Mouse (Mus musculus) neural tube, embryonic 12.5 days (tissue): Measurements from ENCODE around the gene Gli1. TPM values are rescaled to one million over a fixed set of nuclear protein-coding genes. Genes with fewer than 3 reads are reported as not detected.
"Not testable (repeated sequence)": the region's sequence is repeated elsewhere in the genome, so short reads cannot be mapped to it uniquely, and the experiment has no call there.

Experiments used
- ATAC-seq: fragments of 200-750 bp; cut with Nextera tagmentation; 2 replicates; pipeline ENCODE4 v1.8.0; 2017; ENCODE audit warnings: low read depth, mild to moderate bottlenecking, moderate TSS enrichment, moderate library complexity; ENCODE audit not compliant: low FRiP score
- H3K27ac ChIP-seq: fragments of 300-500 bp; sonication (generic); 2 replicates; pipeline ENCODE4 v1.5.1; 2016
- H3K27me3 ChIP-seq: fragments of 300-500 bp; sonication (generic); replicated peaks from 2 replicates; pipeline ENCODE4 v1.6.1; 2016; ENCODE audit warnings: mild to moderate bottlenecking
- H3K36me3 ChIP-seq: fragments of 300-500 bp; sonication (generic); 2 replicates; pipeline ENCODE4 v1.6.1; 2016; ENCODE audit warnings: mild to moderate bottlenecking
- H3K4me1 ChIP-seq: fragments of 300-500 bp; sonication (generic); 2 replicates; pipeline ENCODE4 v1.6.1; 2016
- H3K4me2 ChIP-seq: fragments of 300-500 bp; sonication (generic); replicated peaks from 2 replicates; pipeline ENCODE4 v1.6.1; 2016; ENCODE audit warnings: mild to moderate bottlenecking
- H3K4me3 ChIP-seq: fragments of 300-500 bp; sonication (generic); 2 replicates; pipeline ENCODE4 v1.5.1; 2016
- H3K9ac ChIP-seq: fragments of 300-500 bp; sonication (generic); 2 replicates; pipeline ENCODE4 v1.6.1; 2016; ENCODE audit warnings: mild to moderate bottlenecking
- H3K9me3 ChIP-seq: fragments of 300-500 bp; sonication (generic); 2 replicates; pipeline ENCODE4 v1.6.1; 2016; ENCODE audit warnings: mild to moderate bottlenecking
- WGBS: fragments of 180-500 bp; shearing (Covaris S2); methylation state at CpG from one replicate; pipeline ENCODE4 v1.1.7; 2016; 5-methylcytosine and 5-hydroxymethylcytosine counted together
- polyA plus RNA-seq: library from polyadenylated mRNA; unstranded; fragments of >200 nt; fragmentation: Nextera tagmentation; extraction: Ambion mirVana; gene quantifications from 2 replicates; pipeline ENCODE4 v1.2.1, GENCODE M21; 2016

Gli1 gene
- polyA plus RNA-seq, 1 experiment from 2014 or later: 3.6 TPM

GRCm38 (mm10) chr10:127313516-127313915 is 28.3 kb downstream of the Gli1 start:
- 91% methylated on average over 5 of the region's 5 CpGs for WGBS
- not testable (repeated sequence) for H3K27me3 ChIP-seq, H3K4me3 ChIP-seq, H3K27ac ChIP-seq, H3K4me2 ChIP-seq, H3K9ac ChIP-seq, H3K9me3 ChIP-seq, H3K36me3 ChIP-seq, ATAC-seq
- peaks cover 11% of the 10 kb centered on the region for H3K4me1 ChIP-seq

GRCm38 (mm10) chr10:127312858-127313257 is 28.9 kb downstream of the Gli1 start:
- Histone ChIP-seq H3K9ac (no peak overlapping the region), H3K4me3 (no peak overlapping the region), H3K27me3 (no peaks in the 10 kb centered on the region), H3K9me3 (no peaks in the 10 kb centered on the region), H3K36me3 (peaks cover 15% of the 10 kb centered on the region), H3K4me2 (no peak overlapping the region), H3K27ac (no peak overlapping the region), H3K4me1 (peaks cover 11% of the 10 kb centered on the region)
- no peak for ATAC-seq
- WGBS: 89% methylated on average over 4 of the region's 4 CpGs

GRCm38 (mm10) chr10:127312356-127312676 is 29.5 kb downstream of the Gli1 start:
- peak overlapping the region; percentile 79 for H3K4me3 ChIP-seq
- peak overlapping the region; percentile 85 for H3K4me2 ChIP-seq
- H3K9ac ChIP-seq: peak overlapping the region; percentile 42; the same call in 1 of the 2 replicates
- H3K27me3 ChIP-seq: no peaks in the 10 kb centered on the region
- ATAC-seq: peak; percentile 69
- peaks cover 21% of the 10 kb centered on the region for H3K36me3 ChIP-seq
- H3K9me3 ChIP-seq: no peaks in the 10 kb centered on the region
- WGBS: 2% methylated on average over 4 of the region's 4 CpGs
- H3K4me1 ChIP-seq: peaks cover 11% of the 10 kb centered on the region
- H3K27ac ChIP-seq: no peak overlapping the region

GRCm38 (mm10) chr10:127311476-127312355 is 30.1 kb downstream of the Gli1 start, which contains the start of gene Mars:
Mars (minus strand) TSS chr10:127311786.
- Histone ChIP-seq H3K4me1 (peaks cover 11% of the 10 kb centered on the region), H3K27me3 (no peaks in the 10 kb centered on the region), H3K4me2 (peak within 1 kb of the TSS; percentile 85), H3K4me3 (peak within 1 kb of the TSS; percentile 79), H3K36me3 (peaks cover 27% of the 10 kb centered on the region), H3K27ac (no peak within 1 kb of the TSS), H3K9me3 (no peaks in the 10 kb centered on the region), H3K9ac (peak within 1 kb of the TSS; percentile 82)
- under 1% methylated on average over 65 of the region's 65 CpGs for WGBS
- peak; percentile 97 for ATAC-seq

- peak; percentile 56 for ATAC-seq
- H3K9ac ChIP-seq: peak overlapping the region; percentile 82
- peaks cover 36% of the 10 kb centered on the region for H3K36me3 ChIP-seq
- peak overlapping the region; percentile 85 for H3K4me2 ChIP-seq
- WGBS: 38% methylated on average over 23 of the region's 23 CpGs
- no peaks in the 10 kb centered on the region for H3K9me3 ChIP-seq
- peak overlapping the region; percentile 79 for H3K4me3 ChIP-seq
- peaks cover 11% of the 10 kb centered on the region for H3K4me1 ChIP-seq
- no peaks in the 10 kb centered on the region for H3K27me3 ChIP-seq
- H3K27ac ChIP-seq: no peak overlapping the region
Observed at GRCm38 (mm10) chr10:127310523-127311475, 31.0 kb downstream of the Gli1 start.

GRCm38 (mm10) chr10:127309167-127309566 is 32.6 kb downstream of the Gli1 start:
- H3K9me3 ChIP-seq, H3K27ac ChIP-seq, H3K9ac ChIP-seq, H3K27me3 ChIP-seq, H3K4me3 ChIP-seq, H3K4me2 ChIP-seq, ATAC-seq: not testable (repeated sequence)
- H3K36me3 ChIP-seq: peaks cover 52% of the 10 kb centered on the region
- peaks cover 11% of the 10 kb centered on the region for H3K4me1 ChIP-seq
- WGBS: 89% methylated on average over 3 of the region's 3 CpGs

GRCm38 (mm10) chr10:127303136-127303535 is 38.6 kb downstream of the Gli1 start:
- no peak overlapping the region for H3K4me2 ChIP-seq

GRCm38 (mm10) chr10:127300361-127300760 is 41.4 kb downstream of the Gli1 start:
- 93% methylated on average over 6 of the region's 6 CpGs for WGBS
- peaks cover 92% of the 10 kb centered on the region for H3K36me3 ChIP-seq
- no peak for ATAC-seq

More at GRCm38 (mm10) chr10:127303136-127303535, 38.6 kb downstream of the Gli1 start:
- no peak for ATAC-seq
- H3K9ac ChIP-seq: no peak overlapping the region
- H3K27ac ChIP-seq: no peak overlapping the region
- H3K4me1 ChIP-seq: no peaks in the 10 kb centered on the region
- no peaks in the 10 kb centered on the region for H3K9me3 ChIP-seq
- WGBS: 95% methylated on average over 11 of the region's 11 CpGs
- H3K36me3 ChIP-seq: peaks cover 92% of the 10 kb centered on the region
- no peak overlapping the region for H3K4me3 ChIP-seq
- no peaks in the 10 kb centered on the region for H3K27me3 ChIP-seq

GRCm38 (mm10) chr10:127297015-127297871 is 44.5 kb downstream of the Gli1 start:
- Histone ChIP-seq H3K9ac (no peak overlapping the region), H3K27me3 (no peaks in the 10 kb centered on the region), H3K9me3 (no peaks in the 10 kb centered on the region), H3K4me1 (peaks cover 8% of the 10 kb centered on the region; the same call in 1 of the 2 replicates), H3K4me3 (no peak overlapping the region), H3K27ac (no peak overlapping the region), H3K36me3 (peaks cover 82% of the 10 kb centered on the region), H3K4me2 (no peak overlapping the region)
- 95% methylated on average over 16 of the region's 16 CpGs for WGBS
- ATAC-seq: no peak

More at GRCm38 (mm10) chr10:127300361-127300760, 41.4 kb downstream of the Gli1 start:
- Histone ChIP-seq H3K4me1 (no peaks in the 10 kb centered on the region), H3K4me2 (no peak overlapping the region), H3K9ac (no peak overlapping the region), H3K9me3 (no peaks in the 10 kb centered on the region), H3K4me3 (no peak overlapping the region), H3K27ac (no peak overlapping the region), H3K27me3 (no peaks in the 10 kb centered on the region)

GRCm38 (mm10) chr10:127295986-127296794 is 45.6 kb downstream of the Gli1 start:
- ATAC-seq: no peak
- H3K4me3 ChIP-seq: no peak overlapping the region
- H3K4me2 ChIP-seq: no peak overlapping the region
- H3K27ac ChIP-seq: no peak overlapping the region
- WGBS: 92% methylated on average over 24 of the region's 24 CpGs
- H3K36me3 ChIP-seq: peaks cover 71% of the 10 kb centered on the region
- H3K9ac ChIP-seq: no peak overlapping the region
- peaks cover 19% of the 10 kb centered on the region for H3K4me1 ChIP-seq
- H3K9me3 ChIP-seq: no peaks in the 10 kb centered on the region
- H3K27me3 ChIP-seq: no peaks in the 10 kb centered on the region
